Mouse (Mus musculus): Measurements from ENCODE around the gene Kcng1.

DNA sequence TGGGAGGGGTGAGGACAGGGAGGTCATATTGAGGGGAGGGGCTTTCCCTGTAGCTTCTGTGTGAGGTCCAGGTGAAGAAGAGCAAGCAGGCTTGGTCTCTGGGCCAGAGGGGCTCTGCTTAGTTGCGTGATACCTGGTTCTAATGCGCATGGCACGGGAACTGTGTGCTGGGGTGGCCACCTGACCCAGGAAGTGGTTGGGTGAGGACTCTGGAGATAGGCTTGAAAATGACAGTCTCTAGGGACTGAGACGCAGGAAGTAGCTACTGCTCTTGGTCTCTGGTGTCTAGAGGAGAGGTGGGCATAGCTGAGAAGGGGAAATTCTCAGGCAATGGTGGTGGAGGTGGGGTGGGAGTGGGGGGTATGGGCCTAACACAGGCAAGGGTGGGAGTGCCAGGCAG, 24.3 kb downstream of the Kcng1 start:
- TF ChIP-seq CTCF (IDR thresholded peaks at IDR 0.05; ENCODE audit: borderline replicate concordance, extremely low read depth, insufficient read depth, insufficient read length) (no peak), POLR2A (IDR thresholded peaks at IDR 0.05; ENCODE audit: borderline replicate concordance, extremely low read depth, insufficient read depth, insufficient read length, poor library complexity, severe bottlenecking) (no peak)

All from brain, embryonic 14.5 days (tissue).